17 mouse cellular contexts compared by ENCODE assay signal in genomic region chr4:97360473-97360872, GRCm38 (mm10).
"Had no signal": no experiment of that assay in that cellular context is flagged by ENCODE, and none has a peak within 500 bp of the region (broad histone marks: within the 10 kb centered on the region; RNA-seq: fewer than 3 reads in every experiment).

No protein-coding gene starts in this region.

- H3K9me3 ChIP-seq: liver, embryonic 13.5 days; liver, embryonic 15.5 days; megakaryocyte, embryonic 14.5 days; midbrain, embryonic 13.5 days; midbrain, embryonic 15.5 days; neural tube, embryonic 12.5 days; stomach, embryonic 15.5 days had no signal

- H3K4me1 ChIP-seq: liver, embryonic 13.5 days; liver, embryonic 15.5 days; megakaryocyte, embryonic 14.5 days; midbrain, embryonic 13.5 days; midbrain, embryonic 15.5 days; neural tube, embryonic 12.5 days; stomach, embryonic 15.5 days had no signal

- DNase-seq: liver, embryonic 13.5 days; liver, postnatal 0 days; lung, postnatal 36 days; right cerebral cortex, postnatal 14 days; thymus, adult 2 months; thymus, postnatal 25 days; thymus, postnatal 4 days had no signal

- H3K27me3 ChIP-seq: liver, embryonic 13.5 days; liver, embryonic 15.5 days; megakaryocyte, embryonic 14.5 days; midbrain, embryonic 13.5 days; midbrain, embryonic 15.5 days; neural tube, embryonic 12.5 days; stomach, embryonic 15.5 days had no signal

- H3K27ac ChIP-seq: liver, embryonic 13.5 days; liver, embryonic 15.5 days; macrophage; midbrain, embryonic 13.5 days; midbrain, embryonic 15.5 days; neural tube, embryonic 12.5 days; stomach, embryonic 15.5 days; stomach, postnatal 0 days had no signal

- H3K9ac ChIP-seq: liver, embryonic 13.5 days; liver, embryonic 15.5 days; liver, postnatal 0 days; midbrain, embryonic 13.5 days; midbrain, embryonic 15.5 days; neural tube, embryonic 12.5 days; stomach, embryonic 15.5 days had no signal

- H3K4me3 ChIP-seq: liver, embryonic 13.5 days; liver, embryonic 15.5 days; megakaryocyte, embryonic 14.5 days; midbrain, embryonic 13.5 days; midbrain, embryonic 15.5 days; neural tube, embryonic 12.5 days; stomach, embryonic 15.5 days had no signal

- H3K36me3 ChIP-seq: liver, embryonic 13.5 days; liver, embryonic 15.5 days; midbrain, embryonic 13.5 days; midbrain, embryonic 15.5 days; neural tube, embryonic 12.5 days; stomach, embryonic 15.5 days had no signal

- H3K4me2 ChIP-seq: liver, embryonic 13.5 days; liver, embryonic 15.5 days; midbrain, embryonic 11.5 days; midbrain, embryonic 13.5 days; midbrain, embryonic 15.5 days; neural tube, embryonic 12.5 days; stomach, embryonic 15.5 days had no signal

- ATAC-seq: liver, postnatal 0 days; lung, postnatal 0 days; midbrain, embryonic 13.5 days; midbrain, embryonic 15.5 days had no signal
